Mouse (Mus musculus): ENCODE results near the gene Pdzk1. TPM values are rescaled to one million over a fixed set of nuclear protein-coding genes. Genes with fewer than 3 reads are reported as not detected.

Gene Pdzk1
- polyA plus RNA-seq, 1 experiment = 0.49 TPM

DNA sequence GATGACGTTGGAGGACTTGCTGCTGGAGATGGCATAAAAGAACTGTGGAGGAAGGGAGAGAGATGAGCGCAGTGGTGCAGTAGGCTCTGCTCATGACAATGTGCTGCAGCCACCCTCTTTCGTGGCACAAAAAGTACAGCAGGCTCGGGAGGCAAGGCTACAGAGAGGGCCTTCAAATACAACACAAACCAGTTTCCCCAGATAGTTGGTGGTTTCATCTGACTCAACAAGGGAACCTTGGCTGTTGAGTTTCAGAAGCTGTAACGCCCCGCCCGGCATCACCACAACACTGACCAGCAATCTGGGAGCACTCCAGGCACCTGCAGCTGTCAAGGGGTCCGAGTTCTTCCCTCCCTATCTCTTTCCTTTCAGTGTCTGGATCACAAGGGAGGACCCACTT lies 43.4 kb downstream of the Pdzk1 start:
- DNase-seq = no peak
- Histone ChIP-seq H3K4me3 (ENCODE audit: control insufficient read depth, insufficient read depth, low read length) (no peak overlapping the region), H3K27me3 (ENCODE audit: control insufficient read depth, insufficient read depth, low read length) (no peaks in the 10 kb centered on the region), H3K27ac (ENCODE audit: control insufficient read depth, insufficient read depth, low read length) (no peak overlapping the region), H3K36me3 (ENCODE audit: control insufficient read depth, insufficient read depth, low read length) (peaks cover 36% of the 10 kb centered on the region), H3K4me1 (replicated peaks; ENCODE audit: control insufficient read depth, insufficient read depth, low read length) (no peaks in the 10 kb centered on the region)
- 96% methylated on average over 8 of the region's 8 CpGs for WGBS
- TF ChIP-seq POLR2A (IDR thresholded peaks at IDR 0.05; ENCODE audit: control insufficient read depth, extremely low read depth, insufficient read depth, low read length, poor library complexity) (no peak), CTCF (IDR thresholded peaks at IDR 0.05; ENCODE audit: borderline replicate concordance, control insufficient read depth, extremely low read depth, insufficient read depth, low read length, poor library complexity) (no peak)

DNA sequence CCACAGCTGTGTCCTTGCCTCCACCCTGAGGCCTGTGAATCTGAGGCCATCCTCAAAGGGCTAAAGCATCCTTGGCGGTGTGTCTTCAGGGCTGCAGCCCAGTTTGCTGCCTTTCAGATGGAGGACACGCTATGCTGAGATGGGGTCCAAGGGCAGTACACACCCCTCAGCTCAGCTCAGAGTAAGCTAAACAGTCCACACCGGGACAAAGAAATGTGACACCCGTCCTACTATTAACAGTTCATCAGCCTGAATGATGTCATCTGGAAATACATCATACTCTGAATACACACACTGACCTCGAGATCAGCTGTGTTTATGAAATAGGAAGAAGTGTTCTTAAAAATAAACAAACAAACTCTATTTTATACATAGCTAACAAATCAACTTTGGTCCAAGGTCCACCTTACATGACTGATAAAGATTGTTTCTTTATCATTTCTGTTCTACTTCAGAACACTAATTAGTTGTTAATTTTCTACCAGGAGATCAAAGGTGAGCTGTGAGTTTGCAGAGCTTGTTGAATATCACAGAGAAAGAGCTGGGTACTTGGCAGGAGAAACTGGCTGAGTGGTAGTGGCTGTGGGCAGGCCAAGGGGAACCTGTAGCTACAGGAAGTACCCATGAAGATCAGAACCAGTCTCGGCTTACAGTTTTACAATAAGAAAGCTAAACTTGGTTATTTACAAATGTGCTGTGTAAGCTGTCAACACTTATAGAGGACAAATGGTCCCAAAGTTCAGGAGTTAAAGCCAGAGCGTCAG lies 45.9 kb downstream of the Pdzk1 start:
- Histone ChIP-seq H3K36me3 (ENCODE audit: control insufficient read depth, insufficient read depth, low read length) (peaks cover 39% of the 10 kb centered on the region), H3K27ac (ENCODE audit: control insufficient read depth, insufficient read depth, low read length) (no peak overlapping the region), H3K27me3 (ENCODE audit: control insufficient read depth, insufficient read depth, low read length) (no peaks in the 10 kb centered on the region), H3K4me1 (replicated peaks; ENCODE audit: control insufficient read depth, insufficient read depth, low read length) (no peaks in the 10 kb centered on the region), H3K4me3 (ENCODE audit: control insufficient read depth, insufficient read depth, low read length) (no peak overlapping the region)
- DNase-seq = no peak
- TF ChIP-seq CTCF (IDR thresholded peaks at IDR 0.05; ENCODE audit: borderline replicate concordance, control insufficient read depth, extremely low read depth, insufficient read depth, low read length, poor library complexity) (no peak), POLR2A (IDR thresholded peaks at IDR 0.05; ENCODE audit: control insufficient read depth, extremely low read depth, insufficient read depth, low read length, poor library complexity) (no peak)
- 91% methylated on average over 7 of the region's 7 CpGs for WGBS

DNA sequence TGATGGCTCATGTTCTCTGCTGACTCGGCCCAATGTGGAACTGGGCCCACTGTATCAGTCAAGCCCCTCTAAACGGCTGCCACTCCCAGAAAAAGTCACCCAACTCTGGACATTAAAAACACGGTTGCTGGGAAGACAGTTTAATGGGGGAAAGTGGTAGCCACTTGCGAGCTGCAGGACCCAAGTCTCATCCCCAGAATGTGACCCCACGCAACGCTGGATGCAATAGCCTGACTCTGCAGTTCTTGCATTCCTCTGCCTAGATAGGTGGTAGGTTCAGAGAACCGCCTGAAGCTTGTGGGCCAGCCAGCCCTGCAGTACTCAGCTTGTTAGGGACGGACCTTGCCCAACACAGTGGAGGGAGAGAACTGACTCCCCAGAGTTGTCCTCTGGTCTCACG lies 50.5 kb downstream of the Pdzk1 start:
- Histone ChIP-seq H3K27ac (ENCODE audit: control insufficient read depth, insufficient read depth, low read length) (no peak overlapping the region), H3K4me3 (ENCODE audit: control insufficient read depth, insufficient read depth, low read length) (no peak overlapping the region), H3K27me3 (ENCODE audit: control insufficient read depth, insufficient read depth, low read length) (no peaks in the 10 kb centered on the region), H3K36me3 (ENCODE audit: control insufficient read depth, insufficient read depth, low read length) (peaks cover 18% of the 10 kb centered on the region), H3K4me1 (replicated peaks; ENCODE audit: control insufficient read depth, insufficient read depth, low read length) (peaks cover 8% of the 10 kb centered on the region; the same call in 1 of the 2 replicates)
- 97% methylated on average over 9 of the region's 9 CpGs for WGBS
- DNase-seq = no peak
- TF ChIP-seq CTCF (IDR thresholded peaks at IDR 0.05; ENCODE audit: borderline replicate concordance, control insufficient read depth, extremely low read depth, insufficient read depth, low read length, poor library complexity) (no peak), POLR2A (IDR thresholded peaks at IDR 0.05; ENCODE audit: control insufficient read depth, extremely low read depth, insufficient read depth, low read length, poor library complexity) (no peak)

DNA sequence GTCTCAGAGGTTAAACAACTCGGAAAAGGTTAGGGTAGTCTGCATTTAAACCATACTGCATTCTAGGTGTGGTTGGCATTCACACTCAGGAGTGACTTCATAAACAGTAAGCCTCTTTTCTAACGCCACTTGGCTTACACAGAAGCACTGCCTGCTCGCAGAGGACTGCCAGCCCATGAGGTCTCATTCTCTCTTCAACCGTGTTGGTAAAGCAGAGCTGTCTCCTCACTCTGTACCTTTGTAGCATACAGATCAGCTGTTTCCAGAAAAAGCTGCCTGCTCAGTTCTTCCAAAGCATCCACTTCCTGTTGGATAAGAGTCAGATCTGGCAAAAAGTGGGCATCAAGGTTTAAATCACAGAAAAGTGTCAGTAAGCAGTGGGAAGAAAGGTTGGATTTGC lies 51.3 kb downstream of the Pdzk1 start:
- no peak for TF ChIP-seq CTCF (IDR thresholded peaks at IDR 0.05; ENCODE audit: borderline replicate concordance, control insufficient read depth, extremely low read depth, insufficient read depth, low read length, poor library complexity)
- no peak for TF ChIP-seq POLR2A (IDR thresholded peaks at IDR 0.05; ENCODE audit: control insufficient read depth, extremely low read depth, insufficient read depth, low read length, poor library complexity)
- Histone ChIP-seq H3K4me1 (replicated peaks; ENCODE audit: control insufficient read depth, insufficient read depth, low read length) (peaks cover 8% of the 10 kb centered on the region; the same call in 1 of the 2 replicates), H3K36me3 (ENCODE audit: control insufficient read depth, insufficient read depth, low read length) (peaks cover 13% of the 10 kb centered on the region), H3K27me3 (ENCODE audit: control insufficient read depth, insufficient read depth, low read length) (no peaks in the 10 kb centered on the region), H3K27ac (ENCODE audit: control insufficient read depth, insufficient read depth, low read length) (no peak overlapping the region), H3K4me3 (ENCODE audit: control insufficient read depth, insufficient read depth, low read length) (no peak overlapping the region)
- 93% methylated on average over 4 of the region's 4 CpGs for WGBS
- DNase-seq = no peak

DNA sequence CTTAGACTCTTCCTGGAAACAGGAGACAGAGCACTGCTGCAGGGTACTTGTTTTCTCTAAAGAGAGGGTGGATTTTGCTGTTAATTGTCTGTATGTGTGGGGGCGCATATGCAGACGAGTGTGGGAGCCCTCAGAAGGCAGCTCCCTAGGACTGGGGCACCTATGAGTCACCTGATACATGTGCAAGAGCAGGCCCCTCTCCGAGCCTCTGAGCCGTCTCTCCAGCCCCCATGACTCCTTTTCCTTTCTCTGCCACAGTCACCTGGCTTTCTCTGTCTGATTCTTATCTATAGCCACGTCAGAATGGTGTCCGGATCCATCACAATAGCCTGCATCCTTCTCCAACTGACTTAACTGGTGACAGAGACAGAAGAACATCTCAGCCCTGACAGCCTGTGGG lies 52.5 kb downstream of the Pdzk1 start:
- Histone ChIP-seq H3K27ac (ENCODE audit: control insufficient read depth, insufficient read depth, low read length) (no peak overlapping the region), H3K4me3 (ENCODE audit: control insufficient read depth, insufficient read depth, low read length) (no peak overlapping the region), H3K4me1 (replicated peaks; ENCODE audit: control insufficient read depth, insufficient read depth, low read length) (peaks cover 8% of the 10 kb centered on the region; the same call in 1 of the 2 replicates), H3K27me3 (ENCODE audit: control insufficient read depth, insufficient read depth, low read length) (no peaks in the 10 kb centered on the region), H3K36me3 (ENCODE audit: control insufficient read depth, insufficient read depth, low read length) (peaks cover 11% of the 10 kb centered on the region)
- no peak for DNase-seq
- no peak for TF ChIP-seq CTCF (IDR thresholded peaks at IDR 0.05; ENCODE audit: borderline replicate concordance, control insufficient read depth, extremely low read depth, insufficient read depth, low read length, poor library complexity)
- no peak for TF ChIP-seq POLR2A (IDR thresholded peaks at IDR 0.05; ENCODE audit: control insufficient read depth, extremely low read depth, insufficient read depth, low read length, poor library complexity)
- 83% methylated on average over 6 of the region's 6 CpGs for WGBS

GRCm38 (mm10) chr3:96882061-96882849 lies 53.2 kb downstream of the Pdzk1 start:
- H3K4me3 ChIP-seq (ENCODE audit: control insufficient read depth, insufficient read depth, low read length) = no peak overlapping the region
- H3K27ac ChIP-seq (ENCODE audit: control insufficient read depth, insufficient read depth, low read length) = no peak overlapping the region
- no peak for TF ChIP-seq POLR2A (IDR thresholded peaks at IDR 0.05; ENCODE audit: control insufficient read depth, extremely low read depth, insufficient read depth, low read length, poor library complexity)
- no peak for TF ChIP-seq CTCF (IDR thresholded peaks at IDR 0.05; ENCODE audit: borderline replicate concordance, control insufficient read depth, extremely low read depth, insufficient read depth, low read length, poor library complexity)
- no peaks in the 10 kb centered on the region for H3K27me3 ChIP-seq (ENCODE audit: control insufficient read depth, insufficient read depth, low read length)
- H3K4me1 ChIP-seq (replicated peaks; ENCODE audit: control insufficient read depth, insufficient read depth, low read length) = peaks cover 8% of the 10 kb centered on the region; the same call in 1 of the 2 replicates
- WGBS = 89% methylated on average over 14 of the region's 14 CpGs
- DNase-seq = no peak
- peaks cover 11% of the 10 kb centered on the region for H3K36me3 ChIP-seq (ENCODE audit: control insufficient read depth, insufficient read depth, low read length)

Measured in thymus, adult 2 months (tissue).